Mouse (Mus musculus): Measurements from ENCODE around the gene Ccnl2. TPM values are rescaled to one million over a fixed set of nuclear protein-coding genes. Genes with fewer than 3 reads are reported as not detected.

Ccnl2 gene
- total and polyA plus RNA-seq, 3 experiments = 46.1 to 103 (median 48.6) TPM

- TF ChIP-seq TAL1 (IDR thresholded peaks at IDR 0.05; ENCODE audit: low read length) = peak; percentile 62
Observed at GRCm38 (mm10) chr4:155802075-155802474, 10.2 kb upstream of the Ccnl2 start (continued).

DNA sequence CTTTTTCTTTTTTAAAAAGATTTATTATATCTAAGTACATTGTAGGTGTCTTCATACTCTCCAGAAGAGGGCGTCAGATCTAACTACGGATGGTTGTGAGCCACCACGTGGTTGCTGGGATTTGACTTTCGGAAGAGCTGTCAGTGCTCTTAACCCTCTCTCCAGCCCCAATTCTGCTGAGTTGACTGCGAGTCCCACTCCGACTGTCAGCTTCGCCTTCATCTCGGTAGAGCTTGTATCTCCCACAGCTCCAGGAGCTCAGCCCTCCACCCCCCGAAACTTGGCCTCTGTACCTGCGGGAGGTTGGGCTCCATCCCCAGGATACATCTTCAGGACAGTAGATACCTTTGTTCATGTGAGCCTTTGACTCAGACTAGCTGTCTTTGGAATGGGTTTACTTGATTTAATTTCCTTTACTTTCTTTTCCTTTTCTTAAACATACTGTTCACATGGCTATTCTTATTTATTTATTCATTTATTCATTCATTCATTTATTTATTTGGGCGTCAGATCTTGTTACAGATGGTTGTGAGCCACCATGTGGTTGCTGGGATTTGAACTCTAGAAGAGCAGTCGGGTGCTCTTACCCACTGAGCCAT, 9.4 kb upstream of the Ccnl2 start, which contains the start of gene Mrpl20:
Gene Mrpl20 (plus strand): TSS at position 138 of the 599 bp plus-strand sequence.
- DNase-seq (ENCODE audit: low read depth, low spot score) = peak; percentile 78

GRCm38 (mm10) chr4:155803340-155804041, 8.8 kb upstream of the Ccnl2 start:
- Histone ChIP-seq H3K9me3 (replicated peaks; ENCODE audit: insufficient read depth, low read length) (no peaks in the 10 kb centered on the region), H3K9ac (ENCODE audit: control insufficient read depth, low read depth, low read length, poor library complexity, severe bottlenecking) (peak overlapping the region; percentile 90), H3K27ac (ENCODE audit: control insufficient read depth, low read depth, low read length) (peak overlapping the region; percentile 78), H3K4me1 (ENCODE audit: control insufficient read depth in 1 of 2, insufficient read depth in 2 of 2, low read length in 2 of 2) (peaks cover 11 to 15% of the 10 kb centered on the region in 2 experiments), H3K36me3 (ENCODE audit: control insufficient read depth in 1 of 2, insufficient read depth in 2 of 2, low read length in 2 of 2) (peaks cover 5 to 24% of the 10 kb centered on the region in 2 experiments), H3K27me3 (ENCODE audit: control insufficient read depth in 1 of 2, insufficient read depth in 2 of 2, low read length in 2 of 2) (no peaks in the 10 kb centered on the region), H3K79me2 (ENCODE audit: control insufficient read depth, insufficient read depth, low read length, poor library complexity) (peaks cover 27% of the 10 kb centered on the region), H3K4me3 (ENCODE audit: control insufficient read depth in 1 of 2, insufficient read depth in 1 of 2, low read depth in 2 of 2, low read length in 2 of 2) (peak overlapping the region; percentile 77 to 93)
- peak; percentile 98 for DNase-seq (ENCODE audit: low read depth, low spot score)
- peak; percentile 84 for TF ChIP-seq TCF12 (IDR thresholded peaks at IDR 0.05; ENCODE audit: low read depth, low read length)
- TF ChIP-seq USF1 (IDR thresholded peaks at IDR 0.05; ENCODE audit: low read depth, low read length) = no peak; the same call in 1 of the 2 replicates
- peak; percentile 89 for TF ChIP-seq MXI1 (IDR thresholded peaks at IDR 0.05; ENCODE audit: low read depth, low read length)
- TF ChIP-seq CHD1 (IDR thresholded peaks at IDR 0.05; ENCODE audit: low read depth, low read length) = no peak
- no peak for TF ChIP-seq MEF2A (IDR thresholded peaks at IDR 0.05; ENCODE audit: extremely low read depth, insufficient replicate concordance, low read depth, low read length, poor library complexity, severe bottlenecking)
- TF ChIP-seq E2F4 (IDR thresholded peaks at IDR 0.05; ENCODE audit: borderline replicate concordance, low read depth, low read length) = no peak
- no peak for TF ChIP-seq NRF1 (IDR thresholded peaks at IDR 0.05; ENCODE audit: insufficient read depth, low read depth, low read length, poor library complexity, severe bottlenecking)
- TF ChIP-seq GABPA (IDR thresholded peaks at IDR 0.05; ENCODE audit: low read depth, low read length) = no peak
- peak; percentile 84; the same call in 1 of the 2 replicates for TF ChIP-seq MAZ (IDR thresholded peaks at IDR 0.05; ENCODE audit: low read depth, low read length)
- TF ChIP-seq GATA1 (IDR thresholded peaks at IDR 0.05; ENCODE audit: low read depth, low read length) = no peak
- TF ChIP-seq CHD2 (IDR thresholded peaks at IDR 0.05; ENCODE audit: low read length) = peak; percentile 68
- TF ChIP-seq CTCF (IDR thresholded peaks at IDR 0.05 in 2 of 3, conservative IDR thresholded peaks at IDR 0.05 in 1 of 3; ENCODE audit: control insufficient read depth in 1 of 3, insufficient read depth in 1 of 3, low read depth in 2 of 3, low read length in 3 of 3, poor library complexity in 1 of 3, severe bottlenecking in 1 of 3) = no peak
- peak in 1 of 2 experiments; percentile 38; a peak in 1 of 4 replicates for TF ChIP-seq EP300 (IDR thresholded peaks at IDR 0.05; ENCODE audit: low read depth in 1 of 2, low read length in 2 of 2)
- TF ChIP-seq KAT2A (conservative IDR thresholded peaks at IDR 0.05; ENCODE audit: low read depth, low read length) = peak; percentile 80
- no peak for TF ChIP-seq USF2 (IDR thresholded peaks at IDR 0.05; ENCODE audit: borderline replicate concordance in 1 of 2, insufficient read depth in 1 of 2, low read depth in 1 of 2, low read length in 2 of 2)
- 0 out of 2 replicates have a peak, but pooled peaks have one; percentile 18 for TF ChIP-seq RCOR1 (IDR thresholded peaks at IDR 0.05; ENCODE audit: low read depth, low read length)
- TF ChIP-seq NELFE (IDR thresholded peaks at IDR 0.05; ENCODE audit: low read depth, low read length) = peak; percentile 93
- no peak for TF ChIP-seq MYB (IDR thresholded peaks at IDR 0.05; ENCODE audit: low read depth, low read length)

More for the DNA sequence above, 9.4 kb upstream of the Ccnl2 start, which contains the start of gene Mrpl20:
- TF ChIP-seq ZMIZ1 (IDR thresholded peaks at IDR 0.05; ENCODE audit: low read depth, low read length) (no peak), MYC (IDR thresholded peaks at IDR 0.05; ENCODE audit: low read depth, low read length) (peak; percentile 92), USF1 (IDR thresholded peaks at IDR 0.05; ENCODE audit: low read depth, low read length) (no peak), NELFE (IDR thresholded peaks at IDR 0.05; ENCODE audit: low read depth, low read length) (no peak), CTCF (IDR thresholded peaks at IDR 0.05 in 2 of 3, conservative IDR thresholded peaks at IDR 0.05 in 1 of 3; ENCODE audit: control insufficient read depth in 1 of 3, insufficient read depth in 1 of 3, low read depth in 2 of 3, low read length in 3 of 3, poor library complexity in 1 of 3, severe bottlenecking in 1 of 3) (peak; percentile 18 to 46 (median 25); a peak in 4 of 6 replicates), SMC3 (IDR thresholded peaks at IDR 0.05; ENCODE audit: low read depth, low read length) (no peak), ZNF384 (IDR thresholded peaks at IDR 0.05; ENCODE audit: low read depth, low read length) (no peak), SIN3A (IDR thresholded peaks at IDR 0.05; ENCODE audit: low read length) (no peak; the same call in none of the 2 replicates), GATA1 (IDR thresholded peaks at IDR 0.05; ENCODE audit: low read depth, low read length) (no peak), MXI1 (IDR thresholded peaks at IDR 0.05; ENCODE audit: low read depth, low read length) (peak; percentile 84), HCFC1 (IDR thresholded peaks at IDR 0.05; ENCODE audit: low read depth, low read length) (0 out of 2 replicates have a peak, but pooled peaks have one; percentile 20), CHD1 (IDR thresholded peaks at IDR 0.05; ENCODE audit: low read depth, low read length) (no peak), MAX (IDR thresholded peaks at IDR 0.05; ENCODE audit: low read length) (0 out of 2 replicates have a peak, but pooled peaks have one; percentile 56), EP300 (IDR thresholded peaks at IDR 0.05; ENCODE audit: low read depth in 1 of 2, low read length in 2 of 2) (no peak), ZC3H11A (IDR thresholded peaks at IDR 0.05; ENCODE audit: low read depth, low read length) (no peak), POLR2AphosphoS2 (IDR thresholded peaks at IDR 0.05; ENCODE audit: low read length) (no peak), RCOR1 (IDR thresholded peaks at IDR 0.05; ENCODE audit: low read depth, low read length) (no peak)
- peak within 1 kb of the TSS; percentile 78 for H3K27ac ChIP-seq (ENCODE audit: control insufficient read depth, low read depth, low read length)
- H3K36me3 ChIP-seq (ENCODE audit: control insufficient read depth in 1 of 2, insufficient read depth in 2 of 2, low read length in 2 of 2) = peaks cover 5 to 24% of the 10 kb centered on the region in 2 experiments
- no peaks in the 10 kb centered on the region for H3K9me3 ChIP-seq (replicated peaks; ENCODE audit: insufficient read depth, low read length)
- H3K9ac ChIP-seq (ENCODE audit: control insufficient read depth, low read depth, low read length, poor library complexity, severe bottlenecking) = peak within 1 kb of the TSS; percentile 90
- H3K4me3 ChIP-seq (ENCODE audit: control insufficient read depth in 1 of 2, insufficient read depth in 1 of 2, low read depth in 2 of 2, low read length in 2 of 2) = peak within 1 kb of the TSS; percentile 77 to 93
- H3K27me3 ChIP-seq (ENCODE audit: control insufficient read depth in 1 of 2, insufficient read depth in 2 of 2, low read length in 2 of 2) = no peaks in the 10 kb centered on the region
- peaks cover 11 to 15% of the 10 kb centered on the region in 2 experiments for H3K4me1 ChIP-seq (ENCODE audit: control insufficient read depth in 1 of 2, insufficient read depth in 2 of 2, low read length in 2 of 2)
- peaks cover 27% of the 10 kb centered on the region for H3K79me2 ChIP-seq (ENCODE audit: control insufficient read depth, insufficient read depth, low read length, poor library complexity)

Measured in MEL (cell line).